Mouse (Mus musculus) duodenum, adult 2 months (tissue): ENCODE results near the gene Olfr348. TPM values are rescaled to one million over a fixed set of nuclear protein-coding genes. Genes with fewer than 3 reads are reported as not detected.

ENCODE experiments used
- polyA plus RNA-seq: library from polyadenylated mRNA; depleted of rRNA; stranded (reverse); fragments of >200 nt; gene quantifications from 2 replicates; pipeline ENCODE4 v1.2.3, GENCODE M21; 2012; ENCODE audit warnings: low replicate concordance; rRNA removed

The Olfr348 gene
- polyA plus RNA-seq = not detected in 2 replicates

GRCm38 (mm10) chr2:36783976-36784375, at the start of gene Olfr348:
Gene Olfr348, plus strand, starts transcription at chr2:36784276.

GRCm38 (mm10) chr2:36790238-36790637, 6.2 kb downstream of the Olfr348 start, which contains the start of gene Olfr50:
Gene Olfr50, plus strand, starts transcription at chr2:36790538.

GRCm38 (mm10) chr2:36816932-36817331, 32.9 kb downstream of the Olfr348 start, which contains the start of gene Olfr3:
Gene Olfr3, minus strand, starts transcription at chr2:36817032.

Other genes starting within 250 kb of the Olfr348 start
- not detected in 2 replicates for gene Olfr344, start 217.6 kb upstream of the Olfr348 start, polyA plus RNA-seq
- gene Olfr345, start 144.2 kb upstream of the Olfr348 start, polyA plus RNA-seq = not detected in 2 replicates
- not detected in 2 replicates for gene Olfr346, start 98.5 kb upstream of the Olfr348 start, polyA plus RNA-seq
- not detected in 2 replicates for gene Olfr347, start 52.4 kb upstream of the Olfr348 start, polyA plus RNA-seq
- gene Olfr50, start 6.3 kb downstream of the Olfr348 start, polyA plus RNA-seq = not detected in 2 replicates
- gene Olfr3, start 32.8 kb downstream of the Olfr348 start, polyA plus RNA-seq = not detected in 2 replicates
- gene Olfr350, start 62.0 kb downstream of the Olfr348 start, polyA plus RNA-seq = not detected in 2 replicates
- gene Olfr351, start 78.4 kb downstream of the Olfr348 start, polyA plus RNA-seq = not detected in 2 replicates
- not detected in 2 replicates for gene Olfr352, start 84.2 kb downstream of the Olfr348 start, polyA plus RNA-seq
- gene Olfr353, start 108.7 kb downstream of the Olfr348 start, polyA plus RNA-seq = not detected in 2 replicates
- gene Olfr354, start 121.4 kb downstream of the Olfr348 start, polyA plus RNA-seq = not detected in 2 replicates
- not detected in 2 replicates for gene Olfr355, start 144.6 kb downstream of the Olfr348 start, polyA plus RNA-seq
- not detected in 2 replicates for gene Olfr356, start 152.8 kb downstream of the Olfr348 start, polyA plus RNA-seq
- gene Olfr357, start 209.6 kb downstream of the Olfr348 start, polyA plus RNA-seq = not detected in 2 replicates
- not detected in 2 replicates for gene Olfr358, start 225.1 kb downstream of the Olfr348 start, polyA plus RNA-seq